Mouse (Mus musculus) MEL (cell line): Measurements from ENCODE around the gene Tfpi. TPM values are rescaled to one million over a fixed set of nuclear protein-coding genes. Genes with fewer than 3 reads are reported as not detected.

ENCODE experiments used
- DNase-seq: peaks from one replicate; pipeline ENCODE4 v3.0.0; 2011; ENCODE audit warnings: low read depth, low spot score
- H3K27ac ChIP-seq: 2 replicates; pipeline ENCODE4 v1.5.1; 2012; ENCODE audit warnings: low read depth, mild to moderate bottlenecking, control low read depth, low read length, moderate library complexity; ENCODE audit not compliant: control insufficient read depth
- H3K27me3 ChIP-seq, 2 experiments: fragments of 150-350 bp in 1 of 2; sonication (generic) in 1 of 2; 2 replicates each; pipeline ENCODE4 v1.6.1; 2012; ENCODE audit warnings: low read length in 2 of 2, mild to moderate bottlenecking in 2 of 2, improper control_type of control experiment in 1 of 2, moderate library complexity in 1 of 2; ENCODE audit not compliant: insufficient read depth in 2 of 2, control insufficient read depth in 1 of 2
- H3K36me3 ChIP-seq, 2 experiments: 2 replicates each; pipeline ENCODE4 v1.6.1; 2012 to 2014; ENCODE audit warnings: low read length in 2 of 2, improper control_type of control experiment in 1 of 2, inconsistent platforms in 1 of 2, mild to moderate bottlenecking in 1 of 2; ENCODE audit not compliant: insufficient read depth in 2 of 2, control insufficient read depth in 1 of 2
- H3K4me1 ChIP-seq, 2 experiments: fragments of 150-350 bp in 1 of 2; sonication (generic) in 1 of 2; 2 replicates each; pipeline ENCODE4 v1.6.1; 2012; ENCODE audit warnings: low read length in 2 of 2, improper control_type of control experiment in 1 of 2, mild to moderate bottlenecking in 1 of 2; ENCODE audit not compliant: insufficient read depth in 2 of 2, control insufficient read depth in 1 of 2
- H3K4me3 ChIP-seq, 2 experiments: fragments of 150-350 bp in 1 of 2; sonication (generic) in 1 of 2; 2 replicates each; pipeline ENCODE4 v1.5.1; 2012; ENCODE audit warnings: low read depth in 2 of 2, low read length in 2 of 2, mild to moderate bottlenecking in 2 of 2, moderate library complexity in 2 of 2, control low read depth in 1 of 2, improper control_type of control experiment in 1 of 2; ENCODE audit not compliant: control insufficient read depth in 1 of 2, insufficient read depth in 1 of 2
- H3K79me2 ChIP-seq: 2 replicates; pipeline ENCODE4 v1.6.1; 2012; ENCODE audit warnings: mild to moderate bottlenecking, low read length, moderate library complexity; ENCODE audit not compliant: control insufficient read depth, poor library complexity, insufficient read depth
- H3K9ac ChIP-seq: 2 replicates; pipeline ENCODE4 v1.6.1; 2012; ENCODE audit warnings: low read depth, mild to moderate bottlenecking, control low read depth, low read length, moderate library complexity; ENCODE audit not compliant: control insufficient read depth, poor library complexity, severe bottlenecking
- H3K9me3 ChIP-seq: fragments of 150-350 bp; sonication (generic); replicated peaks from 2 replicates; pipeline ENCODE4 v1.6.1; 2012; ENCODE audit warnings: mild to moderate bottlenecking, low read length, improper control_type of control experiment, moderate library complexity; ENCODE audit not compliant: insufficient read depth
- CHD1 ChIP-seq: IDR thresholded peaks from 2 replicates; pipeline ENCODE4 v1.6.1; 2012; ENCODE audit warnings: low read depth, mild to moderate bottlenecking, inconsistent platforms, low read length, improper control_type of control experiment
- CHD2 ChIP-seq: IDR thresholded peaks from 2 replicates; pipeline ENCODE4 v1.6.1; 2011; ENCODE audit warnings: low read length, improper control_type of control experiment
- ELF1 ChIP-seq: IDR thresholded peaks from 2 replicates; pipeline ENCODE4 v1.6.1; 2014; ENCODE audit warnings: low read depth, mild to moderate bottlenecking, inconsistent platforms, low read length, improper control_type of control experiment, moderate library complexity
- GATA1 ChIP-seq: IDR thresholded peaks from 2 replicates; pipeline ENCODE4 v1.6.1; 2011; ENCODE audit warnings: low read depth, low read length, improper control_type of control experiment
- JUND ChIP-seq: IDR thresholded peaks from 2 replicates; pipeline ENCODE4 v1.6.1; 2011; ENCODE audit warnings: low read depth, mild to moderate bottlenecking, improper control_type of control experiment, low read length
- MAFK ChIP-seq: IDR thresholded peaks from 2 replicates; pipeline ENCODE4 v1.6.1; 2011; ENCODE audit warnings: low read depth, mild to moderate bottlenecking, low read length, improper control_type of control experiment, borderline replicate concordance
- MAX ChIP-seq: IDR thresholded peaks from 2 replicates; pipeline ENCODE4 v1.6.1; 2011; ENCODE audit warnings: low read length, improper control_type of control experiment
- MYC ChIP-seq: IDR thresholded peaks from 2 replicates; pipeline ENCODE4 v1.6.1; 2011; ENCODE audit warnings: low read depth, mild to moderate bottlenecking, low read length, improper control_type of control experiment, moderate library complexity
- POLR2AphosphoS2 ChIP-seq: IDR thresholded peaks from 2 replicates; pipeline ENCODE4 v1.6.1; 2011; ENCODE audit warnings: low read length, improper control_type of control experiment
- POLR2AphosphoS5 ChIP-seq: IDR thresholded peaks from 2 replicates; pipeline ENCODE4 v1.6.1; 2012; ENCODE audit warnings: low read depth, borderline replicate concordance, mild to moderate bottlenecking, inconsistent platforms, low read length, moderate library complexity, mixed read lengths
- UBTF ChIP-seq: IDR thresholded peaks from 2 replicates; pipeline ENCODE4 v1.6.1; 2012; ENCODE audit warnings: low read depth, mild to moderate bottlenecking, inconsistent platforms, low read length, improper control_type of control experiment, moderate library complexity, borderline replicate concordance; ENCODE audit not compliant: insufficient read depth
- ZMIZ1 ChIP-seq: IDR thresholded peaks from 2 replicates; pipeline ENCODE4 v1.6.1; 2012; ENCODE audit warnings: low read depth, mild to moderate bottlenecking, inconsistent platforms, low read length, improper control_type of control experiment, moderate library complexity
- ZNF384 ChIP-seq: IDR thresholded peaks from 2 replicates; pipeline ENCODE4 v1.6.1; 2012; ENCODE audit warnings: low read depth, mild to moderate bottlenecking, inconsistent platforms, low read length, improper control_type of control experiment
- polyA plus RNA-seq, 2 experiments: library from polyadenylated mRNA; stranded (reverse) in 1 of 2; unstranded in 1 of 2; fragments of >175 nt in 1 of 2; fragments of >200 nt in 1 of 2; gene quantifications; 2 replicates each; pipeline versions ENCODE4 v1.2.1 to v1.2.4; 2012; ENCODE audit warnings: low replicate concordance in 2 of 2, low read depth in 1 of 2; ENCODE audit not compliant: insufficient read length in 2 of 2, insufficient read depth in 1 of 2, missing spikeins in 1 of 2
- total RNA-seq: library from RNA; depleted of rRNA; stranded (reverse); fragments of 300-350 nt; gene quantifications from 2 replicates; pipeline ENCODE4 v1.2.3, GENCODE M21; 2012; rRNA removed

The Tfpi gene
- total and polyA plus RNA-seq, 3 experiments, result 1.1 to 2.5 TPM; not detected in 1

GRCm38 (mm10) chr2:84384911-84385693, 91.5 kb downstream of the Tfpi start:
- Histone ChIP-seq H3K9ac (no peak overlapping the region), H3K9me3 (no peaks in the 10 kb centered on the region), H3K4me3 (no peak overlapping the region), H3K27me3 (peaks cover 0 to 1% of the 10 kb centered on the region in 2 experiments; a peak in 3 of 4 replicates), H3K27ac (no peak overlapping the region), H3K36me3 (no peaks in the 10 kb centered on the region), H3K4me1 (no peaks in the 10 kb centered on the region), H3K79me2 (no peaks in the 10 kb centered on the region)
- DNase-seq, result no peak
- TF ChIP-seq UBTF (no peak), POLR2AphosphoS2 (no peak), POLR2AphosphoS5 (no peak), GATA1 (no peak), CHD2 (no peak), MAX (no peak), ELF1 (no peak), MAFK (no peak), MYC (no peak)

- Histone ChIP-seq H3K36me3 (no peaks in the 10 kb centered on the region), H3K79me2 (no peaks in the 10 kb centered on the region), H3K4me3 (no peak overlapping the region), H3K27me3 (peaks cover 0 to 1% of the 10 kb centered on the region in 2 experiments), H3K9me3 (no peaks in the 10 kb centered on the region), H3K9ac (no peak overlapping the region), H3K27ac (no peak overlapping the region), H3K4me1 (no peaks in the 10 kb centered on the region)
- TF ChIP-seq JUND, result no peak
- no peak for TF ChIP-seq CHD1
- no peak for TF ChIP-seq MAX
- TF ChIP-seq ZNF384, result no peak
- TF ChIP-seq ZMIZ1, result no peak
- no peak for DNase-seq
Measured at GRCm38 (mm10) chr2:84383828-84384227, 92.7 kb downstream of the Tfpi start.

Other genes starting within 250 kb of the Tfpi start
- not detected in 2 replicates for gene Calcrl, start 51.4 kb downstream of the Tfpi start, total RNA-seq
- gene Calcrl, start 51.4 kb downstream of the Tfpi start, polyA plus RNA-seq, result not detected
- gene Ctnnd1, start 174.0 kb upstream of the Tfpi start, total RNA-seq, result 11.5 and 12.7 TPM in 2 replicates
- gene Ctnnd1, start 174.0 kb upstream of the Tfpi start, polyA plus RNA-seq, result 10 to 100 TPM in 1 of 2 experiments, not detected in 1; 31.6 TPM
- gene Btbd18, start 182.3 kb upstream of the Tfpi start, total RNA-seq, result 0.04 TPM in 1 of 2 replicates, not detected in the other
- under 1 TPM in 1 of 2 experiments, not detected in 1; 0.07 TPM for gene Btbd18, start 182.3 kb upstream of the Tfpi start, polyA plus RNA-seq
- 79.0 and 89.9 TPM in 2 replicates for gene Selenoh, start 194.0 kb upstream of the Tfpi start, total RNA-seq
- gene Selenoh, start 194.0 kb upstream of the Tfpi start, polyA plus RNA-seq, result 10 to 100 TPM in 1 of 2 experiments, not detected in 1; 70.7 TPM
- 0.19 TPM in 1 of 2 replicates, not detected in the other for gene Gm28635, start 201.3 kb upstream of the Tfpi start, total RNA-seq
- not detected for gene Gm28635, start 201.3 kb upstream of the Tfpi start, polyA plus RNA-seq
- gene Med19, start 201.6 kb upstream of the Tfpi start, total RNA-seq, result 13.9 and 18.8 TPM in 2 replicates
- gene Med19, start 201.6 kb upstream of the Tfpi start, polyA plus RNA-seq, result 10 to 100 TPM in 1 of 2 experiments, not detected in 1; 26.0 TPM
- gene Tmx2, start 202.4 kb upstream of the Tfpi start, total RNA-seq, result 54.2 and 66.8 TPM in 2 replicates
- gene Tmx2, start 202.4 kb upstream of the Tfpi start, polyA plus RNA-seq, result 10 to 100 TPM in 1 of 2 experiments, not detected in 1; 64.6 TPM
- gene Zdhhc5, start 238.4 kb upstream of the Tfpi start, total RNA-seq, result 26.4 and 29.3 TPM in 2 replicates
- 10 to 100 TPM in 1 of 2 experiments, not detected in 1; 42.9 TPM for gene Zdhhc5, start 238.4 kb upstream of the Tfpi start, polyA plus RNA-seq